Mouse (Mus musculus) gonadal fat pad, adult 2 months (tissue): ENCODE measurements around the gene Mlph. TPM values are rescaled to one million over a fixed set of nuclear protein-coding genes. Genes with fewer than 3 reads are reported as not detected.

Source experiments
- DNase-seq: peaks from one replicate; pipeline ENCODE4 v3.0.0-alpha.2; 2012; ENCODE audit warnings: low read depth
- polyA plus RNA-seq: library from polyadenylated mRNA; depleted of rRNA; stranded (reverse); fragments of >200 nt; gene quantifications from 2 replicates; pipeline ENCODE4 v1.2.3, GENCODE M21; 2012

Mlph gene
- polyA plus RNA-seq, 1 experiment = 29.4 TPM

GRCm38 (mm10) chr1:90909161-90909560 is 5.7 kb upstream of the Mlph start:
- DNase-seq = no peak

GRCm38 (mm10) chr1:90909631-90910152 is 5.2 kb upstream of the Mlph start:
- DNase-seq = no peak

- no peak for DNase-seq
These were observed 1.7 kb upstream of the Mlph start for GRCm38 (mm10) chr1:90913231-90913630.

- DNase-seq = no peak
These were observed 2.6 kb downstream of the Mlph start for GRCm38 (mm10) chr1:90917509-90917908.

- DNase-seq = no peak
These were observed 6.8 kb downstream of the Mlph start for GRCm38 (mm10) chr1:90921687-90922086.

- no peak for DNase-seq
These were observed 11.1 kb downstream of the Mlph start for GRCm38 (mm10) chr1:90926030-90926429.

GRCm38 (mm10) chr1:90927308-90927707 is 12.4 kb downstream of the Mlph start:
- peak; percentile 57 for DNase-seq

- no peak for DNase-seq
These were observed 13.2 kb downstream of the Mlph start for GRCm38 (mm10) chr1:90927929-90928574.

- peak; percentile 64 for DNase-seq
These were observed 13.7 kb downstream of the Mlph start for GRCm38 (mm10) chr1:90928575-90928934.

- DNase-seq = no peak
These were observed 18.1 kb downstream of the Mlph start for GRCm38 (mm10) chr1:90933001-90933400.

- DNase-seq = no peak
These were observed 22.1 kb downstream of the Mlph start for GRCm38 (mm10) chr1:90936990-90937389.

GRCm38 (mm10) chr1:90939980-90940379 is 25.1 kb downstream of the Mlph start:
- DNase-seq = no peak

- no peak for DNase-seq
These were observed 30.3 kb downstream of the Mlph start for GRCm38 (mm10) chr1:90945171-90945570.

- DNase-seq = no peak
These were observed 32.4 kb downstream of the Mlph start for GRCm38 (mm10) chr1:90947252-90947651.

GRCm38 (mm10) chr1:90949309-90949708 is 34.4 kb downstream of the Mlph start:
- no peak for DNase-seq

GRCm38 (mm10) chr1:90951670-90952069 is 36.8 kb downstream of the Mlph start:
- no peak for DNase-seq

GRCm38 (mm10) chr1:90952808-90953207 is 37.9 kb downstream of the Mlph start, which contains the start of gene Prlh:
Prlh (plus strand) TSS chr1:90953108.
- DNase-seq = no peak

- DNase-seq = no peak
These were observed 38.8 kb downstream of the Mlph start for GRCm38 (mm10) chr1:90953688-90954087.

GRCm38 (mm10) chr1:90956245-90957096 is 41.6 kb downstream of the Mlph start:
- DNase-seq = no peak

GRCm38 (mm10) chr1:90962526-90962925 is 47.6 kb downstream of the Mlph start:
- DNase-seq = no peak

GRCm38 (mm10) chr1:90962994-90963393 is 48.1 kb downstream of the Mlph start:
- DNase-seq = no peak

- no peak for DNase-seq
These were observed 52.7 kb downstream of the Mlph start for GRCm38 (mm10) chr1:90967583-90967982.

GRCm38 (mm10) chr1:90968649-90969048 is 53.8 kb downstream of the Mlph start:
- DNase-seq = no peak
